Mouse (Mus musculus) layer of hippocampus, postnatal 10 days (tissue): Measurements from ENCODE around the gene Hook1. TPM values are rescaled to one million over a fixed set of nuclear protein-coding genes. Genes with fewer than 3 reads are reported as not detected.

Experiments used
- total RNA-seq, 2 experiments: library from RNA; stranded (reverse); gene quantifications; 2 replicates each; pipeline ENCODE4 v1.2.3; 2021

Gene Hook1
- total RNA-seq, 2 experiments from 2014 or later = 54.4 to 61.2 TPM

Other genes starting within 250 kb of the Hook1 start
- gene Cyp2j13, start 110.3 kb downstream of the Hook1 start, total RNA-seq = under 1 TPM; 0.43 to 0.80 TPM
- under 1 TPM in 1 of 2 experiments, not detected in 1; 0.20 TPM for gene Cyp2j12, start 173.9 kb downstream of the Hook1 start, total RNA-seq